Mouse (Mus musculus): Measurements from ENCODE around the gene Cul7.

Gene Cul7

GRCm38 (mm10) chr17:46704887-46705835, 55.0 kb downstream of the Cul7 start, which contains the start of gene Ppp2r5d:
Ppp2r5d (minus strand) TSS chr17:46705111.
- peak; percentile 96 to 97 for DNase-seq (ENCODE audit: low spot score in 2 of 2)

- no peak for DNase-seq (ENCODE audit: low spot score in 2 of 2)
These were observed 56.4 kb downstream of the Cul7 start for GRCm38 (mm10) chr17:46706375-46707089.

- peak; percentile 88 to 90 for DNase-seq (ENCODE audit: low spot score in 2 of 2)
These were observed 60.9 kb downstream of the Cul7 start, which contains the start of gene Pex6 for GRCm38 (mm10) chr17:46710959-46711597. Pex6 (plus strand) TSS chr17:46711463.

DNA sequence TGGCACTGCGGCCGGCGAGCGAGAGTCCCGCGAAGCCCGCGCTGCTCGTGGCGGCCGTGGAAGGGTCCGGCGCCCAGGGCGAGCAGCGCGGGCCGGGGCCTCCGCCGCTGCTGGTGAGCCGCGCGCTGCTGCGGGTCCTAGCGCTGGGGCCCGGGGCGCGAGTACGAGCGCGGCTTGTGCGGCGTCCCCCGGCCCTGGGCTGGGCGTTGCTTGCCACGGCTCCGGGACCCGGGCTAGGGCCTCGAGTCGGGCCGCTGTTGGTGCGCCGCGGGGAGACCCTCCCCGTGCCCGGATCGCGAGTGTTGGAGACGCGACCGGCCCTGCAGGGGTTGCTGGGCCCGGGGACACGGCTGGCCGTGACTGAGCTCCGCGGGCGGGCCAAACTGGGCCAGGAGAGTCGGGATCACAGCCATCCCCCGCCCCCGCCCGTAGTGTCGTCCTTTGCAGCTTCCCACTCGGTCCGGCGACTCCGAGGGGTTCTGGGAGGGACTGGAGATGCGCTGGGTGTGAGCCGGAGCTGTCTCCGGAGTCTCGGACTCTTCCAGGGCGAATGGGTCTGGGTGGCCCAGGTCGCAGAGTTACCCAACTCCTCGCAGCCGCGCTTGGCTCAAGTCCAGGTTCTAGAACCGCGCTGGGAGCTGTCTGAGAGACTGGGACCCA, 61.6 kb downstream of the Cul7 start:
- no peak for DNase-seq (ENCODE audit: low spot score in 2 of 2)

- DNase-seq (ENCODE audit: low spot score in 2 of 2): no peak
These were observed 62.3 kb downstream of the Cul7 start for GRCm38 (mm10) chr17:46712442-46712841.

DNA sequence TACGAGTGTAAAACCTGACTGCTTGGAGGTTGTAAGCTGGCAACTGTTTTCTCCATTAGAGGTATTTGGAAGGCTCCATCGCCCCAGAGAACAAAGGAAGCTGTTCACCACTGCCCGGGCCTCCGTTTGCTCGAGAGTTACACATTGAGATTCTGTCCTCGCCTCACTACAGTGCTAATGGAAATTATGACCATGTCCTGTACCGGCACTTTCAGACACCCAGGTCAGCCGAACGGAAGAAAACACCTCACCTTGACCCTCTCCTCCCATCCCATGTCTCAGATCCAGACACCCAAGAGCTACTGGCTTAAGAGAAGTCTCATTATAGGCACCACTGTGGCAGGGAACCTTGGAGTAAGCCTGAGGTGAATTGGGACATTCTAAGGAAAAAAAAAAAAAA, 63.7 kb downstream of the Cul7 start:
- DNase-seq (ENCODE audit: low spot score in 2 of 2): no peak

Measured in right cerebral cortex, postnatal 36 days (tissue).